Mouse (Mus musculus) lung, postnatal 0 days (tissue): ENCODE results near the gene Acvr2b. TPM values are rescaled to one million over a fixed set of nuclear protein-coding genes. Genes with fewer than 3 reads are reported as not detected.

Source experiments
- ATAC-seq: fragments of 200-750 bp; cut with Nextera tagmentation; 2 replicates; pipeline ENCODE4 v1.8.0; 2017; ENCODE audit warnings: moderate library complexity
- DNase-seq: peaks from one replicate; pipeline ENCODE4 v3.0.0-alpha.2; 2016; ENCODE audit warnings: low spot score
- H3K27ac ChIP-seq: fragments of 300-500 bp; sonication (generic); 2 replicates; pipeline ENCODE4 v1.5.1; 2014; ENCODE audit warnings: antibody characterized with exemption, mild to moderate bottlenecking, low read length, mixed read lengths
- H3K27me3 ChIP-seq: fragments of 300-500 bp; sonication (generic); replicated peaks from 2 replicates; pipeline ENCODE4 v1.6.1; 2014; ENCODE audit warnings: low read length, mixed read lengths; ENCODE audit not compliant: insufficient read depth
- H3K36me3 ChIP-seq: fragments of 300-500 bp; sonication (generic); 2 replicates; pipeline ENCODE4 v1.6.1; 2014; ENCODE audit warnings: low read length, mixed read lengths; ENCODE audit not compliant: insufficient read depth
- H3K4me1 ChIP-seq: fragments of 300-500 bp; sonication (generic); 2 replicates; pipeline ENCODE4 v1.6.1; 2014; ENCODE audit warnings: antibody characterized with exemption, low read depth, low read length, mixed read lengths; ENCODE audit not compliant: insufficient read depth
- H3K4me2 ChIP-seq: fragments of 300-500 bp; sonication (generic); replicated peaks from 2 replicates; pipeline ENCODE4 v1.6.1; 2014; ENCODE audit warnings: low read depth, mild to moderate bottlenecking, low read length, moderate library complexity, mixed read lengths
- H3K4me3 ChIP-seq: fragments of 300-500 bp; sonication (generic); 2 replicates; pipeline ENCODE4 v1.5.1; 2014; ENCODE audit warnings: low read depth, low read length
- H3K9ac ChIP-seq: fragments of 300-500 bp; sonication (generic); replicated peaks from 2 replicates; pipeline ENCODE4 v1.6.1; 2014; ENCODE audit warnings: low read depth, mild to moderate bottlenecking
- H3K9me3 ChIP-seq: fragments of 300-500 bp; sonication (generic); 2 replicates; pipeline ENCODE4 v1.6.1; 2016; ENCODE audit warnings: low read length, mixed read lengths
- CTCF ChIP-seq: IDR thresholded peaks from 2 replicates; pipeline ENCODE4 v1.5.1; 2016; ENCODE audit warnings: antibody characterized with exemption, mild to moderate bottlenecking
- EP300 ChIP-seq: IDR thresholded peaks from 2 replicates; pipeline ENCODE4 v1.6.1; 2016; ENCODE audit warnings: antibody characterized with exemption, mild to moderate bottlenecking, control low read depth
- WGBS: fragments of 180-500 bp; shearing (Covaris S2); extraction: QIAGEN DNeasy Blood & Tissue Kit; methylation state at CpG from one replicate; pipeline ENCODE4 v1.1.7; 2014; 5-methylcytosine and 5-hydroxymethylcytosine counted together
- polyA plus RNA-seq: library from polyadenylated mRNA; unstranded; fragments of >200 nt; fragmentation: Nextera tagmentation; extraction: Ambion mirVana; gene quantifications from 2 replicates; pipeline ENCODE4 v1.2.1, GENCODE M21; 2015

The Acvr2b gene
- polyA plus RNA-seq, 1 experiment from 2014 or later, result 15.6 TPM

DNA sequence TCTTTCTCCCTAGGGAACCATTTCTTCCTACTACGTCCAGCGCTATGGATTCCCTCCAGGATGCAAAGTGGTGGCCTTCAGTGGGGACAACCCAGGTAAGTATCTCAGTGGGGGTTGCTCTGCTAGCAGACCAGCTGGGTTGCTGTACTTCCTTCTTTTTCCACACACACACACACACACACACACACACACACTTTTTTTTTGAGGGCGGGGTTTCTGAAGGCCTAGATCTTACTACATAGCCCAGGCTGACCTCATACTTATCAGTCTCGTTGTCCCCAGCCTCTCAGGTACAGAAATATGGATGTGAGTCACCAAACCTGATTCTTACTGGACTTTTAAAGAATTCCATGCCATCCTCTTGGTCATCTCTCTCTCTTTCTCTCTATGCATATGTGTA is 23.7 kb upstream of the Acvr2b start:
- Histone ChIP-seq H3K27me3 (no peaks in the 10 kb centered on the region), H3K36me3 (no peaks in the 10 kb centered on the region), H3K4me2 (no peak overlapping the region), H3K4me1 (no peaks in the 10 kb centered on the region), H3K9me3 (no peaks in the 10 kb centered on the region), H3K9ac (no peak overlapping the region), H3K4me3 (no peak overlapping the region), H3K27ac (no peak overlapping the region)
- no peak for TF ChIP-seq CTCF
- no peak for TF ChIP-seq EP300
- ATAC-seq (no peak), DNase-seq (no peak)
- WGBS, result 87% methylated on average over 4 of the region's 4 CpGs

DNA sequence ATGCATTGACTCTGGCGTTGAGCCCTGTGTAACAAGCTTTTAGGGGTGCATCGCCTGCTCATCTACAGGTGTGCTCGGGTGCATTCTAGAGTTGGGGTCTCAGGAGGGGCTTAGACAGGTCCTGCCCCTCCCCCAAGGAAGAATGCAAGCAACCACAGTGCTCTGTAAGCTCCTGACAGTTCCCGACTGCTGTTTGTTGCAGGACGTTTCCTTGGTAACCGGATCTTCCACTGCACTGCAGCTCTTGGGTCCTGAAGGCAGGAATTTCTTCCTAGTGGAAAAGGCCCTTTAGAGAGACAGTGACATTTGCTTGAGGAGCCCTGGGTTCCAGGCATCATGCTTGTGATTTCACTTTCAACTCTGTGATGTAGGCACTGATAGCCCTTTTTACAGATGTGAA is 19.3 kb upstream of the Acvr2b start:
- Histone ChIP-seq H3K27me3 (no peaks in the 10 kb centered on the region), H3K9me3 (no peaks in the 10 kb centered on the region), H3K4me3 (no peak overlapping the region), H3K4me1 (no peaks in the 10 kb centered on the region), H3K27ac (no peak overlapping the region), H3K36me3 (no peaks in the 10 kb centered on the region), H3K9ac (no peak overlapping the region), H3K4me2 (no peak overlapping the region)
- ATAC-seq (no peak), DNase-seq (no peak)
- 63% methylated on average over 6 of the region's 6 CpGs for WGBS
- no peak for TF ChIP-seq CTCF
- no peak for TF ChIP-seq EP300

DNA sequence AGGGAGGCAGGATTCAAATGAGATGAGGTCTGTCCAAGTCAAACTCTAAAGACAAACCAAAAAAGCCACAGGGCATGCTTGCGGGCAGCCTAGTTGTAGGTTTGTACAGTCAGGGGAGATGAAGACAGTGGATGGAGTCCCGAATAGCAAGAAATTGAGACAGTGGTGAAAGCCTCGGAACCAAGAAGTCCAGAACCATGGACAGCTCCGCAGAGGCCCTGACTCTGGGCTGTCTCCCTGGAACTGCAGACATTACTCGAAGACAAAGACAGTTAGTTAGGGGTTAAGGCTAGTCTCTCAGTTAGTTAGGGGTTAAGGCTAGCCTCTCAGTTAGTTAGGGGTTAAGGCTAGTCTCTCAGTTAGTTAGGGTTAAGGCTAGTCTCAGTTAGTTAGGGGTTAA is 13.0 kb upstream of the Acvr2b start:
- H3K27ac ChIP-seq, result no peak overlapping the region

DNA sequence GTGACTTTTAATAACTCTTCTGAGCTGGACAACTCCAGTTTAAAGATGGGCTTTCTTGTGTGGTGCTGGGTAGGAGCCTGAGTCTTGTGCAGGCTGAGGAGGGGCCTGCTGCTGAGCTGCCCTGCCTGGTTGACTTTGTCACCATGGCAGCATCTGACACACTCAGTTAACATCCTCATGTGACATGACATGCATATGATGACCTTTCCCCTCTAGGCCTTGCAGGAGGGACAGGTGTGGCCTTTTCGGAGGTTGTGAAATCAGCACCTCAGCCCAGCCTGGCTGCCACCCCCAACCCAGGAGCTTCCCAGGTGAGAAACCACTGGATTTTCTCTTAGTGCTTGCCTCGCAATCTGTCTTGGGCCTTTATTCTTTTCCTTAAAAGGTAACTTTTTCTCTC is 11.7 kb upstream of the Acvr2b start:
- Histone ChIP-seq H3K4me3 (no peak overlapping the region), H3K9me3 (no peaks in the 10 kb centered on the region), H3K27ac (no peak overlapping the region), H3K4me1 (no peaks in the 10 kb centered on the region), H3K4me2 (no peak overlapping the region), H3K9ac (no peak overlapping the region), H3K27me3 (no peaks in the 10 kb centered on the region), H3K36me3 (no peaks in the 10 kb centered on the region)
- ATAC-seq (no peak), DNase-seq (no peak)
- WGBS, result 95% methylated on average over 2 of the region's 2 CpGs
- TF ChIP-seq EP300 (no peak), CTCF (no peak)

More for the DNA sequence above, 13.0 kb upstream of the Acvr2b start:
- Histone ChIP-seq H3K4me3 (no peak overlapping the region), H3K4me1 (no peaks in the 10 kb centered on the region), H3K9me3 (no peaks in the 10 kb centered on the region), H3K9ac (no peak overlapping the region), H3K4me2 (no peak overlapping the region), H3K36me3 (no peaks in the 10 kb centered on the region), H3K27me3 (no peaks in the 10 kb centered on the region)
- ATAC-seq (no peak), DNase-seq (peak; percentile 13)
- 42% methylated on average over 5 of the region's 5 CpGs for WGBS
- TF ChIP-seq EP300 (no peak), CTCF (no peak)

DNA sequence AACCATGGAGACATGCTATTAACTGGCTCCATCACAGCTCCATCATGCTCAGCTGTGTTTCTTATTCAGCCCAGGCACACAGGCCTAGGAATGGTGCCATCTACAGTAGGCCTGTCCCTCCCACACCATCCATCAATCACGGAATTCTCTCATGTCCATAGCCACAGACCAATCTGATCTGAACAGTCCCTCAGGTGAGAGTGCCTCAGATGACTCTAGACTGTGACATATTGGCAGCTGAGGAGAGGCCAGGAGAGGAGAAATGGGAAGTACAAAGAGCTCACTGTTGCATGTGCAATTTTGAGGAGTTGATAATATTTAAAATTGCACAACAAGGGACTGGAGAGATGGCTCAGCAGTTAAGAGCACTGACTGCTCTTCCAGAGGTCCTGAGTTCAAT is 7.1 kb upstream of the Acvr2b start:
- H3K4me1 ChIP-seq, result no peaks in the 10 kb centered on the region
- DNase-seq (no peak), ATAC-seq (no peak)
- H3K4me3 ChIP-seq, result no peak overlapping the region
- no peak for TF ChIP-seq CTCF
- TF ChIP-seq EP300, result no peak
- no peak overlapping the region for H3K9ac ChIP-seq
- H3K4me2 ChIP-seq, result no peak overlapping the region
- no peak overlapping the region for H3K27ac ChIP-seq
- 67% methylated on average over 1 of the region's 1 CpGs for WGBS
- no peaks in the 10 kb centered on the region for H3K27me3 ChIP-seq
- no peaks in the 10 kb centered on the region for H3K9me3 ChIP-seq
- no peaks in the 10 kb centered on the region for H3K36me3 ChIP-seq

DNA sequence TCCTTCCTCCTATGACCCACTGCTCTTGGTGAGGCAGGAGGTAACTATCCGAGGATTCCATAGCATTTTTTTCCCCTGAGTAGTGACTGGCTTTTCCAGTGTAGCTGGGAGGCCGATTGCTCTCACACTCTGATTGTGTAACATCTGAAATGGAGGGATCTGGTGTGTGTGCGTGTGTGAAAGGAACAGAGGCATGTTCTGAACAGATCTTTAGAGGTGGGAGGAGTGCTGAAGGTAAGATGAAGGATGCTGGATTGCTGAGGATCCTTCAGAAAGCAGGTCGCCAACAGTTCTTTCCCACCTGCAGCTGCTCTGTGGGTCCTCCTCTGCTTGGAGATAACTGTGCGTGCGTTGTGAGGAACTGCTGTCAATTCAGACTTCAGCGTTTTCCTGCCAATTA is 567 bp upstream of the Acvr2b start:
- H3K27me3 ChIP-seq, result no peaks in the 10 kb centered on the region
- no peak for TF ChIP-seq EP300
- no peak for TF ChIP-seq CTCF
- H3K9me3 ChIP-seq, result no peaks in the 10 kb centered on the region
- peaks cover 8% of the 10 kb centered on the region; the same call in 1 of the 2 replicates for H3K4me1 ChIP-seq
- no peaks in the 10 kb centered on the region for H3K36me3 ChIP-seq
- peak; percentile 30 for ATAC-seq
- H3K27ac ChIP-seq, result peak overlapping the region; percentile 99
- peak overlapping the region; percentile 98 for H3K4me3 ChIP-seq
- WGBS, result 3% methylated on average over 7 of the region's 7 CpGs
- H3K9ac ChIP-seq, result peak overlapping the region; percentile 96; the same call in 1 of the 2 replicates
- DNase-seq, result peak; percentile 77
- H3K4me2 ChIP-seq, result peak overlapping the region; percentile 98
